Mouse (Mus musculus) megakaryocyte, embryonic 14.5 days (primary cell): ENCODE data around the gene Arid3b.

Source experiments
- FLI1 ChIP-seq: IDR thresholded peaks from 2 replicates; pipeline ENCODE4 v1.6.1; 2012; ENCODE audit warnings: low read length, inconsistent platforms, mixed read lengths
- GATA1 ChIP-seq: IDR thresholded peaks from 3 replicates; pipeline ENCODE4 v1.6.1; 2012; ENCODE audit warnings: mixed read lengths, low read length, inconsistent platforms, borderline replicate concordance

- no peak for TF ChIP-seq GATA1
- TF ChIP-seq FLI1: no peak
These were observed 5.1 kb downstream of the Arid3b start for GRCm38 (mm10) chr9:57831267-57832082.
